Mouse (Mus musculus) thymus, postnatal 25 days (tissue): ENCODE results near the gene Gm9747.

ENCODE experiments used
- DNase-seq: peaks from one replicate; pipeline ENCODE4 v3.0.0; 2022

The Gm9747 gene

GRCm38 (mm10) chr1:82232812-82233211 is at the start of gene Gm9747:
Gm9747 (plus strand) TSS chr1:82233112.
- no peak for DNase-seq

DNA sequence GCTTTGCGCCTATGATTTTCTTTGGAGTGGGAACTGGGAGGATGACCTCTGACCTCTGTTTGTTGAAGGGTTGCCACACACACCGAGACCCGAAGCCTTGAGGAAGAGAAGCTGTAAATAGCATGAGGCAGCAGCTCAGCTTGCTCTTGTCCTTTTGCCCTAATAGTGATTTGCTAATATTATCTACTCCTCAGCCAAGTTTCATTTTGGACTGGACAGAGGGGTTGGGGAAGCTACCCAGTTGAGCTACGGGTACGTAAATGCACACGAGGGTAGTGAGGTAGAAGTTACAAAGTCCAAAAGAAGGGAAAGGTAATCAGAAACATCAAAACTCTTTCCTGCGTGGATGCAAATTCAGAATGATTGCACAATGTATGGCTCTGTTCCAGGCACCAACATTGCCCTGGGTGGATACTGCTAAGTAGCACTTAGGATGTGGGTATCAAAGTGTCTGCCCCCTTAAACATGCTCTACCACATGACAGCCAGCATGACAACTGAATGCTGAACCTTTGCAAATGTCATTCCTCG is 48.9 kb upstream of the Gm9747 start:
- no peak for DNase-seq

DNA sequence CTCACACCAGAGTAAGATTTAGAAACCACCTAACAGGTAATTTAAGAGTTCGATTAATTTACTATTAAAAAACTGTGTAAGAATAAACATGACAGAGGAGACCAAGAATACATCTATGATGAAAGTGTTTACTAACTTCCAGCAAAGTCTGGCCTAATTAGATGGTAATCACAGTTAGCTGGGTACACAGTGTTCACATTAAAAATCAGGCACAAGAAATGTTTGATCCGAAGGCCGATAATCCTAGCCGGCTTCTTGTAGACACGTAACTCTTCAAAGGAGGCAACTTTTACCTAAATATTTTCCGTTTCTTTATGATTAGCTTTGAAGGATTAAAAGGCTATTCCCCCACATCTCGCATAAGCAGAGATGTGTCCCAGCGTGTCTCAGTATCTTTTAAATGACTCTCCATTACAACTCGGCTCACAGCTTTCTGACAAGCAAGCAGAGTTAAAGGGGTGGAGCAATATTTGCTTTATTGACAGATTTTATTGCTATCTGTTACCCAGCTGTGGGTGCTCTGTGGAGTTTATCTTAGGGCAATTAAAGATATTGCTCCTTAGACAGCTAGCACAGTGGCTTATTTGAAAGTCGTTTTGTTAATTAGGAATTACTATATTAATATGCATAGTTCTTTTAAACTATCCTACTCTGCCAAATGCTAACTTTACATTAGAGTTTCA is 44.2 kb upstream of the Gm9747 start:
- no peak for DNase-seq

DNA sequence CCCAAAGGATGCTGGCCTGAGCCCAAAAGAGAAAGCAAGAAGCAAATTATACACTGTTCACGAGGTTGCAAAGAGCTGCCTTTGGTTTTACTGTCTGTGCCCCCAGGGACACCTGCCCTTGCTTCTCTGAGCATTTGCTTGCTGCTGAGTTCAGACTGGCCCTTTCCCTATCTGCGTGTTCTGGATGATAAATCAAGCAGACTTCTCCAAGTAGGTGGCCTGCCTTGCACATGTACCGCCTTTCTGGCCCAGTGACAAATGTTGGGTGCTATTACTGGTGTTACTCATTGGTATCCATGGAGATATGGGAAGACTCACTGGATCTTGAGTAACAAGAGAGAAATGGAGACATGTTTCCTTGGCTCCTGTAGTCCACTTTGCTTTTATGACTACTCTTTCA is 43.4 kb upstream of the Gm9747 start:
- no peak for DNase-seq

DNA sequence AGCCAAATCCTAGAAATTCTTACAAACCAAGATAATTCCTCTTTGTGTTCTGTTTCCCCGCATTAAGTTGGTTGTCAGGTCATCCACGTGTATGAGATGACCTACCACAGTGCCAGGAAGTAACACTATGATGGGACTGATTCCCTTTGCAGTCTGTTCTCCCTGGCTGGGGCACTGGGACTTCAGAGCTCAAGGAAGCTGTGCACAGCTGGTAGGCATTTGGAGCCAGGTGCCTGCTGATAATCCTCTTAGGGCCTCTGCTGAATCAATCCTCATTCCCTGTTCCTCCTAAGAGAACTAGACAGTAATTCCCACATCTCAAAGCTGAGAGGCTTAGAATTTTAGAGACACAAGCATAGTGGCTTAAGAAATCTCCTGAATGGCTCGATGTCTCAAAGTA is 41.3 kb upstream of the Gm9747 start:
- no peak for DNase-seq

GRCm38 (mm10) chr1:82199918-82200317 is 33.0 kb upstream of the Gm9747 start:
- no peak for DNase-seq

GRCm38 (mm10) chr1:82200636-82201035 is 32.3 kb upstream of the Gm9747 start:
- no peak for DNase-seq

GRCm38 (mm10) chr1:82207511-82207910 is 25.4 kb upstream of the Gm9747 start:
- DNase-seq = no peak

GRCm38 (mm10) chr1:82220673-82221396 is 12.1 kb upstream of the Gm9747 start:
- no peak for DNase-seq

- DNase-seq = no peak
Measured at GRCm38 (mm10) chr1:82221462-82221861, 11.4 kb upstream of the Gm9747 start.

DNA sequence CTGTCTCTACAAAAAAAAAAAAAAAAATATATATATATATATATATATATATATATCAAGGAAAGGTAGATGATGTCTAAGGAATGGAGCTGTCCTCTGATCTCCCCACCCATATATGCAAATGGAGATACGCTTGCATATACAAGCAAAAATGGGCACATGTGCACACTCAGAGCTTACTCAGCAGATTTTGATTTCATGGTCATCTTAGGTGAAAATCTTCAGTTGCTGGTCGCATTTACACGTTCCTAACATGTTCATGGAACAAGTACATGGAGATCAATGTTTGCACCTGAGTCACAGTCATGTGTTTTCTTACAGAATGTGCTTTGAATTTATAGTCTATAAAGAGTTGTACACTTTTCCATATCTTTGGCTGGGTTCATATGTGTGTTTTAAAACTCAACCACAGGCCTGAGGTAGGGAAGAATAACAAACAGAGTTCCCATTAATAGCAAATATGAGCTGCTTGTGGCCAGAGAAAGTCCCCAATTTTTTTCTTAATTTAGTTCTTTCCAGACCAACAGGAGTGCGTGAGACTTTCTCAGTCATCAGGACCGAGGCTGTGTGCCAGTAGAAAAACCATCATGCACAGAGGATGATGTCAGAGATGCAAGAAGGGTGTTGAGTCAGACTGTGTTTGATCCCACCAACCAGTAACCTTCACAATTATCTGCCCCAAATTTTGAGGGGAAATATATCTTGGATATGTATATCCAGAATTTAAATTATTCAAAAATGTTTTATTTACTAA is 9.7 kb upstream of the Gm9747 start:
- DNase-seq = no peak

DNA sequence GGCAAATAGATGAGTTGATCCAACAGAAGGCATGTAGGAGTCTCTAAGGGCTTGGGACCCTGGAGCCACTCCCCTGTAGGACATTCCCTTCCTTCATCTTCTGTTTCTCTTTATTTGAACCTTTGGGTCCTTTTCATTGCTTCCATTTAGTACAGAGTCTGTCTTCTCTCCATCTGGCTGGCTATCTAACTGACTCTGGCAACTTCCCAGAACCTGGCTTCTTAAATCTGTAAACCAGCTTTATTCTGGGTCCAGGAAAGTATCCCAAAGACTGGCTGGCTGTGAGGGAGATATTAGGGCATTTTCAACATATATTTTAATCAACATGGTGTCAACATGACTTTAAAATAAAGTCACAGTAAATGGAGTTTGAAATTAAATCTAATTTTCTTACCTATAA is 4.1 kb upstream of the Gm9747 start:
- DNase-seq = no peak

GRCm38 (mm10) chr1:82234616-82235015 is 1.7 kb downstream of the Gm9747 start:
- DNase-seq = no peak

GRCm38 (mm10) chr1:82235455-82236104 is 2.7 kb downstream of the Gm9747 start:
- no peak for DNase-seq

DNA sequence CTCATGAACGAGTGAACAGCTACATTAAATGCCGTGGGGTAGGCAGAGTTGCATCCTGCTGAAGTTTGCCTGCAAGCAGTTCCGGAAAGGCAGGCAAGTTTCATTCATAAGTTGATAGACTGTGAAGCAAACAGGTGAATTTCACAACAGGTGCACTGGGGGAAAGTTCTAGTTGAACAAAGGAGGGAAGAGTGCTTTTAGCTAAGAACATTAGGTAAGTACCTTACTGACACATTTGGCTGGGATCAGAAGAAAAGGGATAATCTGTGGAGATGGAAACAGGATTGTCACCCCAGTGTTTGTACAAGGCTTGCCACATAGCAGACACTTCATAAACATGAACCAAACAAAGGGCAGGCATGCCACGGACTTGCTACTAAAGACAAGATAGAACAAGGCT is 5.3 kb downstream of the Gm9747 start:
- DNase-seq = no peak

GRCm38 (mm10) chr1:82239409-82240201 is 6.7 kb downstream of the Gm9747 start:
- DNase-seq = no peak

DNA sequence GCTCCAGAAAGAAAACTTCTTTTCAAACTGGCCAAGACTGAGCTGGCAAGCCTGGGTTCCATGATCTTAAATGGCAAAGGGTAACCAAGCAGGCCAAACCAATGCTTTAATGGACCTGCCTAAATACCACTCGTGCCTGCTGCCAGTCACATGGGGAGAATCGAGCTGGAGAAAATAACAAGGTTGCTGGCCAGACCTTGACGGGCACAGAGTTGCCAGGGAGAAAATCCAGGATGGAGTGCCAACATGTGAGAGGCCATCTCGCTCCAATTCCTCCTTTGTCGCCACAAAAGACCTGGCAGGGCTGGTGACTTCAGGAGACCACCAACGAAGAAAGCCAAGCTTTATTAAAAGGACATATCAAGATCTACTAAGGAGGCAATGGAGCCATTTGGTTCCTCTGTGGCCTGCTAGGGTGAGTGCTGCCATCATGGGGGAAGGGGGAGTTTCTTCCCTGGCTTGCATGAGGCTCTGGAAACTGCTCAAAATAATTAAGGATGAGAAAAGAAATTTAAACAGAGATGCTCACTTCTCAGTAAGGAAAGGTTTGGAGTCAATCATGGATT is 10.4 kb downstream of the Gm9747 start:
- DNase-seq = no peak

DNA sequence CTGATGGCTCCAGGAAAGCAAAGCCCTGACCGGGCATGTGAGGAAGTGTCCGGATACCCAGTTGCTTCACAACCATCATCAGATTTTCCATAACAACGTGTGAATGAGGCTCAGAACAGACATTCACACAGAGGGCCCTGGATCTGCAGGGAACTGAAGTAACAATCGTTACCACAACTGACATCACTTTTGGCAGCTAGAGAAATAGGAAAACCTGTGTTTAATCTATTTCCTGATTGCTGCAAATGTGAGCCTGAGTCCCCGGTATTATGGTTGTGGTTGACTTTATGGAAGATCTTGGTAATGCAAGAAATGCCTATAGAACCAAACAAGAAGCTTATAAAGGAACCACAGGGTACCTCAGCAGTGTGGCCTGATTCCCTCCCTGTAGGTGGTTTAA is 12.1 kb downstream of the Gm9747 start:
- DNase-seq = no peak

DNA sequence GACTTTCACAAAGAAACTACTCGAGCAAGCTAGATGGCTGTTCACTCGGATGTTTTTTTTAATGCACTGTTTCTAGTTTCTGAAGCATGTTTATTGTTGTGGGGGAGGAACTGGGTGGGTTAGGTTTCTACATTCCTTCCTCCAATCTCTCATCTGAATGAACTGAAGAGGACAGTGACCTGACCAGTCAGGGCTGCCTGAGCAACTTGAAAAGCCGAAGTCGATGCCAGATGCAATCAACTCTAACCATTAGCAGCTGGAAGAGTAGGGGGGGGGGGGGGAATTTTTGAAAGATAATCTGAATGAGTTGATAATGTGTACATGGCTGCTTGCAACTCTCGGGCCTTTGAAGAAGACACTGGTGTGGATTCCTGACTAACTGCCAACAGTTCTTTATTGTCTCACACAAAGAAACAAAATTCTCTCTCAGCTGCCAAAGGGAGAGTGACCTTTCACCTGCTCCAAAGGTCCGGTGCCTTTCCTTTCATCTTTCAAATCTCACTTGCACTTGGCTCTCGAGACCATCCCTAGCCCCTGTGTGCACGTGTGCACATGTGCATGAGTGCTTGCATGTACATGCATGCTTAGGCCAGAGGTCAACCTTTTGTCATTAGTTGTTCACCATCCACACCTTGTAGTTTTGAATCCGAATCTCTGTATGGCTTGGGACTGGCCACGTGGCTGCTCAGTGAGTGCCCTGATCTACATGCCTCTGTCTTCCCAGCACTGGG is 14.5 kb downstream of the Gm9747 start:
- DNase-seq = no peak

DNA sequence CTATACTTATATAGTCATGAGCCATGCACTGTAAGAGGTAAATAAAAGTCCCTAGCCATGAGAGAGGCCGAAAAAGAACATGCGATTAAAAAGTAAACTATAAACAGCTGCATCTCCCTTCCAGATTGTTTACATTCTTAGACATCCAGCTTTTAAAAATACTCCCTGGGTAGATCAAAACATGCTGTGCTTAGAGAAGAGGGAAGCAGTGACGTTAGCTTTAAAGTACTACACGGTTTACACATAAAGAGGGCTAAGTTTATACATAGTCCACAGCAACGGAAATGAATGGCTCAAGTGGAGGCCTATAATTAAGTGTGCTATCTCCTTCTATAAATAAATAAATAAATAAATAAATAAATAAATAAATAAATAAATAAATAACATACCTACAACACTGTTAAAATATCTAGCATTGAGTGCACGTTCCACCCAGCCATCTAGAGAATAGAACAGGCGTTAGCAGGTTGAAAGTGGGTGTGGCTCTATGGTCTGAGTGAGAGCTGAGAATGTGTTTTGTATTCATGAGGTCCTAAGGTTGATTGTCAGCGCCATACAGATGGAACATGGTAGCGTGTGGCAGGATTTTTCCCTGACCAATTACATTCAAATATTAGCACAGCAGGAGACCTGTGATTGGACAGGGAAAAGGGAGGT is 21.0 kb downstream of the Gm9747 start:
- DNase-seq = no peak

DNA sequence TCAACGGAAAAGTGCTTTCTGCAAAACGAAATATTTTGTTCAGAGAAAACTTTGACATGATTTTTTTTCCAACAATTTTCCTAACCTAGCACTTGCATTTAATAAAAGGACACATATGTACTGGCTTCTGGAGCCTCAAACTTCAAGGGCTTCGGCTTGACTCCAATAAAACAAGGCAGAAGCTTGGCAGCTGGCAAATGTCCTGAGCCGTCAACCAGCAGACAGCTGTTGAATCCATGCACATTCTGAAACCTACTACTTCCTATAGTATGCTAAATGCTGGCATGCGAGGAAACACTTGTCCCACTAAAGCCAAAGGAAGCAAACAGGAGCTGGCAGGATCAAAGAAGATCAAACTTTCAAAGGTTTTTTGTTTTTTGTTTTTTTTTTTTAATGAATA is 24.5 kb downstream of the Gm9747 start:
- no peak for DNase-seq
